Mouse (Mus musculus) spleen, postnatal 10 days (tissue): ENCODE measurements around the gene Cyth1.

Experiments
- DNase-seq, 2 experiments: peaks; one replicate each; pipeline ENCODE4 v3.0.0; 2021 to 2022; ENCODE audit warnings: low spot score in 2 of 2

Gene Cyth1

DNA sequence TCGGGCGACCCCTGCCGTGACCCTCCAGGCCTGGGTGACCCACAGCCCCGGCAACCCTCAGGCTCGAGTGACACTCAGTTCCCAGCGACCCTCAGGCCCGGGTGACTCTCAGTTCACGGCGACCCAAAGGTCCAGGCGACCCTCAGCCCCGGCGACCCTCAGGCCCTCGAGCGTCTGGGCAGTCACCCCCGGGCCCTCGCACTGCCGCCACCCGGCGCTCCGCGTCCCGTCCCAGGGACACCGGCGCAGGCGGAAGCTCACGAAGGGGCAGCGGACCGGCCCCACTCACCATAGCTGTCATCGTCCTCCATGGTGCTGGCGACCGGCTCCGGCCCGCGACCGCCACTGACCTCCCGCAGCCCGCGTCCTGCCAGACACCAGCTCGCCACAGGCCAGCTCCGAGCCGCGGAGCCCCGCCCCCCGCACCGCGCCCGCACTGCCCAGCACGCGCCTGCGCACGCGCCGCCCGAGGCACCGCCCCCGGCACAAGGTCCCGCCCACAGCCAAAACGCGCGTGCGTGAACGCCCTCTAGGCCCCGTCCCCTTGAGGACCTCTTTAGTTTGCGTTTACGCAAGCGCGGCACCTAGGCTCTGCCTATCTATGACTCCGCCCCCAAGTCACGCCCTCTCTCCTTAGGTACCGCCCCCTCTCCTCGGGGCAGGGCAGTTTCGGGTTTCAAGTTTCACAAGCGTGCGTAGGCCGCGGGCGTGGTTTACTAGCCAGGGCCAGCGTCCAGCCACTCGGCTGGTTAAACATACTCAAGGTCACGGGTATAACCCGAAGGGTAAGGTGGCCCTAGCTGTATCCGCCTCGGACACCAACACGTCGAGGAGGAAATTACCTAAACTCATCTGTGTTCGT lies at the start of gene Cyth1:
TSS of gene Cyth1 (minus strand) at position 443 of the 862 bp plus-strand sequence.
- DNase-seq: peak; percentile 99

DNA sequence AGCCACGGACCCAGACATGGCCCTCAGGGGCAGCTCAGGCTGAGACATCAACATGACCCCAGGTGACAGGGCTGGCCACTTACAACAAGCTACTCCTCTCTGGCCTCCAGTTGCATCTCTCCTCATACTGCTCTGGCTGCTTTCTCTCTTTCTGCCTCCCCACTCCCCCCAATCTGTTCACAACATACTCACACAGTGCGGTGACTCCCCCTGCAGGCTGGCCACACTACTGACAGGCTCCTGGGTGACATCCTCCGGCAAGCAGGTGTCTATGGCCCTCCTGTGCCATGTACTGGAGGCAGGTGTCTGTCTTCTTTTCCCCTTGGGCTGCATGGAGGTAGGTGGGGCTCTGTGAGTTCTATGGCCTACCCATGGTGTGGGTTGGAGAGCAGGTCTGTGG lies 49.6 kb upstream of the Cyth1 start:
- DNase-seq: peak in 1 of 2 experiments; percentile 53

DNA sequence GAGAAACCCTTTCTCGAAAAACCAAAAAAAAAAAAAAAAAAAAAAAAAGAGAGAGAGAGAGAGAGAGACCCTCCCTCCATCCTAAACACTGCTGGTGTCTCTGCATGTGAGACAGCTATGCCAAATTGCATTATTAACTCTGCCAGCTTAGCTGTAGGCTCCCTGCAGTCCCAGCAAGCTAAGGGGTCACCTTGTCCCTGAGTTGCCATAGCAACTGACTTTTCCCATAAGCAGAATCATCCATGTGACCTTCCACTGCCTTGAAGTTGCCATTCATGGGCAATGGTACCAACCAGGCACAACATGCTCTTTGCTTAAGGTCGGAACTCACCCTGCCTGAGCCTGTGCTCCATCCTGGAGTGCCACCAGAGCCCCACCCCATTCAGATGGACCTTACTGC lies 46.6 kb upstream of the Cyth1 start:
- no peak for DNase-seq

DNA sequence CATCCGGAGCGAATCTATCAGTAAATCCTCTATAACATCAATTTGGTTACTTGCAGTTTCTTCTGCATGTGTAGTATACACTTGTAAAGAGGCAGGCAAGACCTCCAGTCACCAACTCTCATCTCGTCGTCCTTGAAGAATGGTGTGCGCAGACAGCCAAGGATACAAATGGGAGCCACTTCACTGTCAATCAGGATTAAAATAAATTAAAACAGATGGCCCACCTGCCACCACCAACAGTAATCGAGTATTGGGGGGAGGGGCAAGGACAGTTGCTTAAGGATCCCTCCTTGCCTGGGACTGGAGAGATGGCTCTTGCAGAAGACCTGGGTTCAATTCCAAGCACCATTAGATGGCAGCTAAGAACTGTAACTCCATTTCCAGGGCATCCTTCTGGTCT lies 44.3 kb upstream of the Cyth1 start:
- no peak for DNase-seq

DNA sequence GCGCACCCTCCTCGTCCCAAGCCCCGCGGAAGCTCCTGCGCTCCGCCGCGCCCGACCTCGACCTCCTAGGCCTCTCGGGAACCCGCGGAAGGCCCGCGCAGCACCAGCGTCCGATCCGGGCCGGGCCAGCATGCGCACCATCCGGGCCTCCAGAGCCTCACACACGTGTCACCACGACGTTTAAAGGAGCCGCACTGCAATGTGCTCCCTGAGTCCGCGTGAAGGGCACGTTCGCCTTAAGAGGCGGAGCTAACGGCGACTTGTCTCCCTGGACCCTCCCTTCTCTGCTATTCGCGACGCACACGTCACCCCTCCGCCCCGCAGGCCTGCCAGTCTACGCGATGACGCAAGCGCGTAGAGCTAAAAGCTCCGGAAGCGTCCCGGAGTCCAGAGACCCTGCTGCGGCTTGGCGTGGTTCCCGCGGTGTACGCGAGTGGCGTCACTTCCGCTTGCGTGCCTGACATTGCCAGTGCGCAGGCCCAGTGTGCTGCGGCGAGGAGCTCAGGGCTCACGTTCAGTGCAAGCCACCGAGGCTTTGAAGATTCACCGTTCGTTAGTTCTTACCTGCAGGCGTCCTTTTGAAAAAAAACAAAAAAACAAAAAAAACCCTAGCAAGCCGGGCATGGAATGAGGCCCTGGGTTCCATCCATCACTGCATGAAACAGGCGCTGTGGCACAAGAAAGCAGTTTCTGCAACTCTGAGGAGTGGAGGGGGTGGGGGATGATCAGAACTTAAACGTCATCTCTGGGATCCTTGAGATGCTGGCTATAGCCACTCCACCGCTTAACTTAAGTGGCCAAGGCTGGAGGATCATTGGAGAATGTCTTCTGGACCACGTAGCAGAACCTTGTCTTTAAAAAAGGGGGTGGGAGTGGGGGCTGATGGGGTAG lies 41.9 kb upstream of the Cyth1 start, which contains the start of gene Usp36:
TSS of gene Usp36 (minus strand) at position 246 of the 891 bp plus-strand sequence.
- DNase-seq: peak; percentile 92 to 99

DNA sequence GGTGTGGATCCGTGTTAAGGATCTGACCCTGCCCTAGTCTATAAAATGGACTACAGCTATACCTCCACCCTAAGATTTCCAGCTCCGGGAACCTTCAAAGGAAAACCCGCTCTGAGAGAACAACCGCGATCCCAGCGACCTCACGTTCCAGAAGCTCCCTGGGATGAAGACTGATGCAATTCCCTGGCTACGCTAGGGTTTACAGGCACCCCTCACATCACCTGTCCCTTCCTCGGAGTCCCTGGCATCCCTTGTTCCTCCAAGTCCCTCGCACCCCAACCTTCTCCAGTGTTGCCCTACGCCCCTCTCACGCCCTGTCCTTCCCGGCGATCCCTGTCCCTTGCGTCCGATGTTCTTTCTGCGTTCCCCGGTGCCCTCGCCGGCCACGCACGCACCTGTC lies 41.2 kb upstream of the Cyth1 start:
- peak in 1 of 2 experiments; percentile 16 for DNase-seq

DNA sequence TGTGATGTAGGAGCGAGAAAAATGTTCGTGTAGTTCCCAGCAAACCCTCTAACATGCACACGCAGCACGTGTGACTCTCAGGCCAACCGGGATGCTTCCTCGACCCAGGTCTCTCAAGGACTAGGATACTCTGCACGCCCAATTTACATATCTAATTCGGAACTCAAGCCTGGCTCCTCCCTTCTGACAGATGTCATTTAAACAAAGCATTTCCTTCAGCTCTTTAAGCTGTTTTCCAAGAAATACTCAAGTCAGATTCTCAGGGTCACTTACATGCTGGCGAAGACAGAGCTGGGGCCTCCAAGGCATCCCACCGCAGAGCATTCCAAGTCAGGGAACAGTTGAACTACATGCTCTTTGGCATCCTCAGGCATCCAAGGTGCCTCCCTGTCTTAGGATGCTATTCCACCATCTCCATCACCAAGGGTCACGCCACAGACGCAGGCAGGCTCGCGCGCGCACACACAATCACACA lies 40.7 kb upstream of the Cyth1 start:
- no peak for DNase-seq

DNA sequence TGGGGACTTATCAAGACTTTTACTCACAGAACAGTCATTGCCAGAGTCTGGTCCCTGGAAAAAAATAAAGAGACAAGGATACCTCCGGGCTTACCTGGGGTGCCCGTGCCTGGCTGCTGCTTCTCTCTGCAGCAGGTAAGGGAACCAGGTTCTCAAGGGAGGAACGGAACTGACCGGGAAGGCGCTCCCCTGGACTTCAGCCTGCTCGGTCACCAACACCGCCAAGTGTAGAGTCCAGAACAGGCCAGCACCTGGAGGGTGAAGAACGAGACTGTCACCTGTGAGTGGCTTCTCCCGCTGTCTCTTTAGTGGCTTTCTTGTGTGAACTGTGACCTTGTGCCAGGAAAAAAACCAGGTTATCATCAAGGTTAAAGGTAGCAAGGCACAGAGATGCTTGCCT lies 39.2 kb upstream of the Cyth1 start:
- DNase-seq: no peak

DNA sequence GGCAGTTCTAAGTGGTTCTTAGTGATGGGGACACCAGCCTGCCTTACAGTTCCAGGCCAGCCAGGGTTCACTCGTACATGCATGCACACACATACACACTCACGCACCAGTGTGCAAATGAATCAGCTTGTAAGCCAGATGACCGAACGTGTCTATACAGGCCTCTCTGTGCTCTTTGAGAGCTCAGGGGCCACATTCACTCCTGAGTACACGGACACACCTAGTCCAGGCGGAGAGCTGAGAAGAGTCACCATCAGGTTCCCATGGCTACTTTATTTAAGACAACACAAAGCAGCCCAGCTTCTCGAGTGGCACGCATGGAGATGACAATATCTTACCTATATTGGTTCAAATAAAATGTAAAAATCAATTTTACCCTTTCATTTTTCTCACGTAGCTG lies 38.0 kb upstream of the Cyth1 start:
- DNase-seq: no peak

DNA sequence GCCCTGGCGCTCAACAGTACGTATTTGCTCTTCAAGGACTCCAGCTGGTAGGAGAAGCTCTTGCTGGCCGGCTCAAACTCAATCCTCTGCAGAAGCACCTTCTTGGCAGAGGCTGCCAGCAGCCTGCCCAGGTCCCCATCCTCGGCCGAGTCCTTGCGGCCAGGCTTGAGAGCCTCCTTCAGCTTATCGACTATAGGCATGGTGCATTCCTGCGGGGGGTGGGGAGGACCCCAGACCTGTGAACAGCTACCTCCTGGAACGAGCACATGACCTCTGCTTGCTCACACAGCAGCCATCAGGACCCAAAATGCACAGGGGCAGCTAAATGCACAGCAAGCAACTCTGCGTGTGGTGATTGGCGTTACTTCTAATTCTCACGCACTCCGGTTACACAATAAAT lies 37.4 kb upstream of the Cyth1 start:
- no peak for DNase-seq

DNA sequence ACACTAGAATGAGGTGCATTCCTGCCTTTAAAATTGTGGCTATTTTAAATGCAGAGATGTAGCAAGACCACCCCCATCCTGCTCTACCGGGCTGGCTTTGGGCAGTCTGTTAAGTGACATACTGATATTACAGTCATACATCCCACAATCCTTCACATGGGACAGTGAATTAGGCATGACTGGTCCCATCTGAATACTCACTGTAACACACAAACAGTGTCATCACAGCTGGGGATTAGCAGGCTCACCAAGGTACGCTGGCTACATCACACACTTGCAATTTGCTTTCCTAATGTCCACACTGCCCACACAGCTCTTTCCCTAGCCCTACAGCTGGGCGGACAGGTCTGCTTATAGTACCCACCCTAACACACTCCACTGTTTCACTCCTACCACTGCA lies 31.8 kb upstream of the Cyth1 start:
- DNase-seq: no peak

DNA sequence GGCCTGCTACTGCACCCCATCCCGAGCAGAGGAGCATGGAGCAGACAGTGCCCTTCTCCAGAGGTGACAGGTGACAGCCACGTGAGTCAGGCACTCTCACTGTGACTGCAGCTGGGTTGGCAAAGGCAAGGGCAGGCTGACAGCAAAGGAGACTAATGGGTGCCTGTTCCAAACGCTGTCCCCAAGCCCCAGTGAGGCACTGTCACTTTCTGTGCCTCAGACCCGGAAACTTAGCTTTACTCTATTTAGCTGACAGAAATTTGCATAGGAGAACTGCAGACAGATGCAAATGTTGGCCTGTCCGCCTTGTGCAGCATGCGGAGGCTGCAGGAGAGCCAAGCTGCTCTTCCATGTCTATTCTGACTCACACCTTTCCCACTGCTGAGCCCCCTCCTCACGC lies 27.9 kb upstream of the Cyth1 start:
- no peak for DNase-seq

DNA sequence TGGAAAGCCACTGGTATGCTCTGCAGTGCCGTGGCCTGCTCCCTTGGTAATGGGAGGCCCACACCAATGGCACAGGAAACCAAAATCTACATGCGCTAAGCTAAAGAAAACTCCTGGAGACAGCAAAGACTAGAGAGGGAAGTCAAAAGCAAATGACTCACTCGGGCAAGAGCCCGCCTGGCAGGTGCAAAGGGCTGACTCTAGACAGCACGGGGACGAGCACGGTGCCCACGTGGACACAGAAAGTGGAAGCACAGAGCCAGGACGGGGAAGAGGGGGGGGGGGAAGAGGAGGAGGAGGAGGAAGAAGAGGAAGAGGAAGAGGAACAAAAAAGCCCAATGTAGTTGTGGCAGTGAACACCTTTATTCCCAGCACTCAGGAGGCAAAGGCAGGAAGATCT lies 26.7 kb upstream of the Cyth1 start:
- DNase-seq: no peak

DNA sequence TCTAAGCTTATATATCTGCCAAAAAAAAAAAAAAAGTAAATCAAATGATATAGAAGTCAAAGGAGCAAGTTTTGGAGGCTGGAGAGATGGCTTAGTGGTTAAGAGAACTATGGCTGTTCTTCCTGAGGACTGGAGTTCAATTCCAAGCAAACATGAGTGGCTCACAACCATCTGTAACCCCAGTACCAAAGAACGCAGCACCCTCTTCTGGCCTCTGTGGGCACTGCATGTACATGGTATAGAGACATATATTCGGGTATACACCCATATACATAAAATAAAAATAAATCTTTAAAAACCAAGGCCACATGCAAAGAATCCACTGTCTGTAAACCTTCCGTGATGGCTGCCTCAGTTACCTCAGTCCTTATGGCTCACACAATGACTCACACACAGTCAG lies 21.4 kb upstream of the Cyth1 start:
- DNase-seq: peak; percentile 38 to 75

DNA sequence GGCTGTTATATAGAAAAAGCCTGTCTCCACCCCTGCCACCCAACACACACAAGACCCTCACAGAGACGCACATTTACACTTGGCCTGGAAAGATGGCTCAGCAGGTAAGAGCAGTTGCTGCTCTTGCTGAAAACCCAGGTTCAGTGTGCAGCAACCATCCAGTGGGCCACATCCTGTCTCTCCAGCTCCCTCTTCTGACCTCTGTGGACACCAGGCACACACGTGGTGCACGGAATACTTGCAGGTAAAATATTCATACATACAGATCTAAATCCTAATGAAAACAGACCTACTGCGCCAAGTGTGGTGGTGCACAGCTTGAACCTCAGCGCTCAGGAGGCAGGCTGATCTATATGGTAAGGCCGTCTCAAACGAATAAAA lies 18.3 kb upstream of the Cyth1 start:
- no peak for DNase-seq

DNA sequence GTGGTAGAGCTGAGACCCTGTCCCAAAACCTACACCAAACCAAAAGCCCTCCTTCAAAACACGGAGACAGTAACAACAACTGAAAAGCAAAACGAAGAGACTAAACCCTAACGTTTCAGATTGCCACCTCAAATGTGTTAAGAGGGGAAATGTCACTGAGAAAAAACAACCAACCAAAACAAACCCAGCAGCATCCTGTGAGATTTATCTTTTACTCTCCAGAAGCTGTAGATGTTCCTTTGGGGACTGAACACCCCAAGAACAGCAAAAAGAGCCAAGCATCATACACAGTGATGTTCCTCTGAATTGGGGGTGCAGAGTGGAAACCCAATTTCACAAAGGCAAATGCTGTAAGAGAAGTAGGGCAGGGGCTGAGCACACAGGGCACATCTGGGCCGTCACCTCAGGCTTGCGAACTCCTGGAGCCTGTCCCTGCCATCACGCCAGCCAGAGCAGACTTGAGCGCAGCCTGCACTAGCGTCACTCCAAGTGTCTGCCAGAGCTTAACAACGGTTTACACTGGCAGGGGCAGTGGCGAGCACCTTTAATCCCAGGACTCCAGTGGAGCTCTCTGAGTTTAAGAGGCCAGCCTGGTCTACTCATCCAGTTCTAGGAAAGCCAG lies 17.8 kb upstream of the Cyth1 start:
- no peak for DNase-seq

DNA sequence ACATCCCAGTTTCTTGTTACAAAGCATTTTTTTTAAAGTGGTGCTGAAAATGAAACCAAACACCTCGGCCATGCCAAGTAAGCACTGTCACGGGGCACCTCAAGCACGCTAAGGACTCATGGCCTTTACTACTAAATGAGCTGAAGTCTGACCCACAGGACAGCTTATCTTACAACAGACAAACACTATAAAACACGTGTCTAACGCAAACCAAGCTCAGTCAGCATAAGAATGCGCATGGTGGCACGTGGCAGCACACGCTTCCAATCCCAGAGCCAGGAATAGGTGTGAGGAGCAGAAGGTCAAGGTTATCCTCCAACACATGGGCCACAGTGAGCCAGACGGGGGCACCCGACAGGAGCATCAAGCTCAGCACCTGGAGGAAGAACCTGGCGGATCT lies 17.2 kb upstream of the Cyth1 start:
- DNase-seq: no peak

DNA sequence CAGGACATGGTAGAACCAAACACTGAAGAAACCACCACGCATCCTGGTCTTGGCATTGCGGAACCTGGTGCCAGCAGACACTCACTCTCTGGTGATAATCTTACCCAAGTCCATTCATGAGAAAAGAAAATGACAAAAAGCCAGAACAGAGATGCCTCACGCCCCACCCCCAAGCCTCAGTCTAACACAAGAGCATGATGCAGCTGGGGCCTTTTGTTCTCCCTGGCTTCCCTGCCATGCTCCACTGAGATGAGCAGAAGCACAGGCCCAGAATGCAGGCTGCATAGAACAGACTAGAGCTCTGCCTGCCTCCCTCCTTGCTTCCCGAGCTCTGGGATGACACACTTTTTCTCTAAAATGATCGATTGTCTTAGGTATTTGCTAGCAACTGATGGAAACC lies 14.8 kb upstream of the Cyth1 start:
- DNase-seq: no peak

DNA sequence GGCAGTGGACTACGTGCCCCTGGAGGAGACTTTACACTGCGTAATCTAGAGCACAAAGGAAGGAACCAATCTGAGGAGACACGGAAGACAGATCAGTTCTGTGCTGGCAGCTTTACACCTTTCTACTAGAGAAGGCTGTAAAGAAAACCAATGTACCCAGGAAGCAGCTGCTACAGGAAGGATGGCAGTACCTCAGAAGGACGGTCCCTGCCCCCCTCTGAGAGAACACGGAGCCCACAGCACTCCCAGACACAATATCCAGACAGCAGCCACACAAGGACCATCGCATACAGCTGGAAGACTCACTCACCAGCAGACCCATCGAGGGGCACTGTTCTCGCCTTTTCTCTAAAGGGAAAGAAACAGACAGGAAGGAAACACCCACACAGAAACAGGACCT lies 11.7 kb upstream of the Cyth1 start:
- DNase-seq: no peak

DNA sequence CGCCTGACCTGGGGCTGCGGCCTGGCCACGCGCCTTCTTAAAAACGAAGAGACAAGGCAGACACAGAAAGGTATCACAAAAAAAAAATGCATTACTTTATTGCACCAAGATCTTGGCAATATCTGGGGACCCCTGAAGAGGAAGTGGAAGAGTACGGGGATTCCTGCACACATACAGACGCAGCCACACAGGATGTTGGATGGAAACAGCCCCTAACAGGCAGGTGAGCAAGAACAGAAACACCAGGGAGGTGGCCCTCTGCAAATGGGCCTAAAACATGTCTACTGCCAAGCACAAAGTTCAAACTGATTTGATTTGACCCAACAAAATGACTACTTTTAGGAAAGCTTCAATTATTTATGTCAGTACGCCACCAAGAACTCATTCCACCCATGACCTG lies 11.2 kb upstream of the Cyth1 start:
- no peak for DNase-seq

DNA sequence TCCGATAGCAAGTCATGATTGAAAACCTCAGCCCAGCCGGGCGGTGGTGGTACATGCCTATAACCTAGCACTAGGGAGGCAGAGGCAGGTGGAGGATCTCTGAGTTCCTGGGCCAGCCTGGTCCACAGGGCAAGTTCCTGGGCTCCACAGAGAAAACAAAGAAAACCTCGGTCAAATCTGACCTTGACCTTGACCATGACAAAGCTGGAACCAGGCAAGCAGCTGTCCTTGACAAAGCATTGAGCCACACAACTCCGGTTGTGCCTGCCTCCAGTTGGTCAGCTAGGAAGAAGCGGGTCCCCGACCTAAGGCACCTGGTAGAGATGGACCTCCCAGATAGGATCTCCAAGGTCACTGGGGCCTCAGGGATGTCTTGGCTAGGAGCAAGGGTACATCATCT lies 8.0 kb upstream of the Cyth1 start:
- DNase-seq: no peak
